Mouse (Mus musculus) granulocyte monocyte progenitor cell, adult 5-6 weeks (primary cell): ENCODE data around the gene Il6. TPM values are rescaled to one million over a fixed set of nuclear protein-coding genes. Genes with fewer than 3 reads are reported as not detected.

ENCODE experiments used
- total RNA-seq, 2 experiments: library from RNA; stranded (forward) in 1 of 2; stranded (reverse) in 1 of 2; fragments of 200-712, 200-1000 nt in 1 of 2; fragments of >200 nt in 1 of 2; fragmentation: Nextera tagmentation in 1 of 2; gene quantifications; 2 replicates each; pipeline ENCODE4 v1.2.3; 2014 to 2017

Gene Il6
- total RNA-seq, 2 experiments from 2014 or later, result 2.6 to 10.4 TPM

Other genes starting within 250 kb of the Il6 start
- 86.1 and 102 TPM in 2 replicates for gene Tyms, start 60.5 kb downstream of the Il6 start, total RNA-seq (2014; fragmentation: Nextera tagmentation)
- gene Tyms, start 60.5 kb downstream of the Il6 start, total RNA-seq (2017), result 228 and 229 TPM in 2 replicates
- not detected in 2 replicates for gene Garem2, start 92.0 kb downstream of the Il6 start, total RNA-seq (2014; fragmentation: Nextera tagmentation)
- gene Garem2, start 92.0 kb downstream of the Il6 start, total RNA-seq (2017), result not detected in 2 replicates
- not detected in 2 replicates for gene 3110082J24Rik, start 93.0 kb downstream of the Il6 start, total RNA-seq (2014; fragmentation: Nextera tagmentation)
- not detected in 2 replicates for gene 3110082J24Rik, start 93.0 kb downstream of the Il6 start, total RNA-seq (2017)
- gene Hadha, start 142.0 kb downstream of the Il6 start, total RNA-seq (2014; fragmentation: Nextera tagmentation), result 91.8 and 97.8 TPM in 2 replicates
- 128 and 147 TPM in 2 replicates for gene Hadha, start 142.0 kb downstream of the Il6 start, total RNA-seq (2017)
- gene Hadhb, start 142.1 kb downstream of the Il6 start, total RNA-seq (2014; fragmentation: Nextera tagmentation), result 108 and 135 TPM in 2 replicates
- 79.1 and 83.8 TPM in 2 replicates for gene Hadhb, start 142.1 kb downstream of the Il6 start, total RNA-seq (2017)
- 0.30 TPM in 1 of 2 replicates, not detected in the other for gene Adgrf3, start 192.6 kb downstream of the Il6 start, total RNA-seq (2014; fragmentation: Nextera tagmentation)
- not detected in 2 replicates for gene Adgrf3, start 192.6 kb downstream of the Il6 start, total RNA-seq (2017)
- gene Selenoi, start 219.5 kb downstream of the Il6 start, total RNA-seq (2014; fragmentation: Nextera tagmentation), result 22.7 and 38.5 TPM in 2 replicates
- gene Selenoi, start 219.5 kb downstream of the Il6 start, total RNA-seq (2017), result 48.1 and 61.2 TPM in 2 replicates